Mouse (Mus musculus): ENCODE measurements around the gene Rab30.

GRCm38 (mm10) chr7:92819656-92820055, 78.3 kb downstream of the Rab30 start:
- TF ChIP-seq EP300 (IDR thresholded peaks at IDR 0.05): no peak
- no peak for TF ChIP-seq CTCF (IDR thresholded peaks at IDR 0.05)

All from lung, postnatal 0 days (tissue).